Mouse (Mus musculus) neutrophil, adult 5-6 weeks (primary cell): ENCODE results near the gene Lpin2. TPM values are rescaled to one million over a fixed set of nuclear protein-coding genes. Genes with fewer than 3 reads are reported as not detected.
A peak's percentile ranks its signal among the peaks of the same experiment; 100 is the strongest.

Source experiments
- ATAC-seq: fragments of 151-379, 151-347 bp; 2 replicates; pipeline ENCODE4 v1.8.0; 2017; ENCODE audit warnings: mild to moderate bottlenecking, moderate TSS enrichment; ENCODE audit not compliant: insufficient number of reproducible peaks, poor library complexity, low FRiP score, severe bottlenecking; ENCODE audit errors: extremely low read depth
- total RNA-seq: library from RNA; stranded (forward); fragments of 200-1000 nt; gene quantifications from 2 replicates; pipeline ENCODE4 v1.2.3, GENCODE M21; 2017

Gene Lpin2
- total RNA-seq, 1 experiment from 2014 or later, result 135 TPM

- no peak for ATAC-seq
Observed at GRCm38 (mm10) chr17:71168205-71168815, 14.1 kb upstream of the Lpin2 start.

DNA sequence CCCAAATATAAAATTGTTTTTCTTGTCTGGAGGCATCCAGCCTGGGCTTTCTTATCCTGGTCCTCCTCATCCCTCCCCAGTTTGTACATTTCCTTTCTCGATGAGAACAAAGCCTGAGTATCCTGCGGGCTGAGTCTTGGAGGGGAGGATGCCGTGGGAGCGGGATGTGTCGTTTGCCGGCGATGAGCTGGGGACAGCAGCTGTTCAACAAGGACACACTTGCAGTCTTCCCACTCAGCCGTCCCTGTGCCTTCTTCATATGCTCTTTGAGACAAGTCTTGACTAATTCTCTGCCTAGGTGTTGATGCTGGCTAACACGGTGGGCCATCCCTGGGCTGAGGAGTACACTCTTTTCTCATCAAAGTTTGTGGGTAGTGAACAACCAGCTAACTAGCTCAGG lies 13.5 kb upstream of the Lpin2 start:
- ATAC-seq, result no peak

DNA sequence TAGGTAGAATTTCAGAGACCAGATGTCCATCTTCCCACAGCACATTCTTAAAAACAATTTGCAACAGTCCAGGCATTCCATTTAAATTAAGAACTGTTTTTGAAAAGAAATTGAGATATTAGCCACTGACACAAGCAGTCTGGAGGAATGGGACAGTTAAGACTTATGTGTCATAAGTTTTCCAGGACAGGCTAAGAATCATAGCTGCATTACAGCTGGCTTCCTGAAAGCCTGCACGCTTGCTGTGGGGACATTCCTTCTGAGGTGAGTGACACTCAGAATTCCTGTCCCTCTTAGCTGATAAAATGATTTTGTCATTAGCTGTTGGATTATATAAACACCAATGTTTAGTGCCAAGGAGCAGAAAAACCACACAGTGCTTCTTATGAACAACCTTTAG lies 12.7 kb upstream of the Lpin2 start:
- no peak for ATAC-seq

DNA sequence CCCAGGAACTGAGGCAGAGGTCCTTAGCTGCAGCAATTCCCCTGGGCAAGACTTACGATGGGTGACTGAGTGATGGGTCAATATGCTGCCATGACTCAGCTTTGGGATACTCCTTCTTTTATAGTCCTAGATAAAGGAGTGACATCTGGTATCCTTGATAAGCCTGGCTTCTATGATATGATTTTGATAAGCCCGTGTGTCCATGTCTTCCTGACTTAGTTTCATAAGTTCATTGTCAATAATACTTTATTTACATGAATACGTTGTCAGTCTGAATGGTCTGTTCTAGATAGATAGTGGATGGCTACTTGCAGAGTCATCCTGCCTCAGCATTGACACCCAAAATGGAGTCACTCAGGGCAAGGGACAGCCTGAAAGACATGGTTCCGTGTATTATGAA lies 11.2 kb upstream of the Lpin2 start:
- no peak for ATAC-seq

DNA sequence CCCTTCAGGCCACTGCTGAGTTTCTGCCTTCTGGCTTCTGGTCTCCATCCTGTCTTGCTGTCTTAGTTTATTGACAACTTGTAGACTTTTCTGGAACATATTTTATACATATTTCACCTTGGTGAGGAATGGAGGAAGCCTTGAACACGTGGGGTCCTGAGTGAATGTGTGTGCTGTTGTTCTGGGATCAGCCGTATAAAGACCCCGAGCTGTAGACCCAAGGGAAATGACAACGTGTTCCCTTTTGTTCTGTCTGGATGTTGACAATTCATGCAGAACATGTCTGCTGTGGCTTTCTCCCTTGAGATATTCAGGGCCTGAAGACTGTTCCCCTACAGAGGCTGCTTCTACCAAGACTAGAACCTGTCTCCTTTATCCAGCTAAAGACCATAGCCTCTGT lies 5.0 kb upstream of the Lpin2 start:
- ATAC-seq, result no peak

DNA sequence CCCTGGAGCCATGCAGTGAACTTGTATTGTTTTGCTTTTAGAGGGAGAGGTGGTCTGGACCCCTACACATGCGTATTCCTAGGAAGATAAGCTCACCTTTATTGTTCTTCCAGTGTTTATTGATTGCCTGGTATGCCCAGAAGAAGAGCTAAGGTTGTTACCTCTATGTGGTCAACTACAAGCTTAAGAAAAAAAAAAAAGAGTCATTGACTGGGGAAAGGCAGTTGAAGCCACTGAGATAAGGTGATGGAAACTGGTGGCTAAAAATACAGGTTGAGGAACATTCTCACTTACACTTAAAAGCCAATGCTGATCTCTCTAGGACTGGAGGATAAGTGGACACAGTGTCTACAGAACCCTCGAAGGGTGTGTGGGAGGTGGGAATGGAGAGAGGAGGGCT lies 4.4 kb upstream of the Lpin2 start:
- no peak for ATAC-seq

DNA sequence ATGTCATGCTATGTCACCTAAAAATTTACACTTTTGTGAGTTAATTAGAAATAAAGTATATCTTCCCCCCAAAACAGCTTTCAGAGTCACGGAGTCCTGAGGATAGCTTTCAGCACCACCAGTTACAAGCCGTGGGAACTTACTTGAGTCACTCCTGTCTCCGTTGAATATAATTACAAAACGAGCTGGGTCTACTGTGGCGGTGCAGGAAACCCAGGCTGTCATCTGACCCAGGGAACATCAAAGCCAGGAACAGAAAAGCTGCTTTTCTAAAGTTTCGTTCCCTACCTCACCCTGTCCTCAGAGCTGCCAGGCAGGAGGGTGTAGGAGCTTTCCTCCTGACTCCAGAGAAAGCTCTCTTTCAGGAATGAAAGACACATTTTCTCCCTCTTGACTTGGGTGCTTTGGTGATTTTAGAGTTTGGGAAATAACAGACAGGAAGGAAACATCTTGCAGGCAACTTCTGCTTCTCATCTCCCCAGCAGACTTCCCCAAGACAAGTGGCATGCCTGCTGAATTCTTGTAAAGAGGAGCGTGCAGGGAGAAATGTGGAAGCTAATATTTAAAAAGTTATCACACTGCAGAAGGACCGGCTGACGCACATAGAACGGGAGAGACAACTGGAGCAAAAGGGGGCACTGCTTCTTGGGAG lies 3.7 kb upstream of the Lpin2 start:
- ATAC-seq, result no peak; the same call in 1 of the 2 replicates

- ATAC-seq, result no peak
Observed at GRCm38 (mm10) chr17:71179551-71180309, 2.6 kb upstream of the Lpin2 start.

DNA sequence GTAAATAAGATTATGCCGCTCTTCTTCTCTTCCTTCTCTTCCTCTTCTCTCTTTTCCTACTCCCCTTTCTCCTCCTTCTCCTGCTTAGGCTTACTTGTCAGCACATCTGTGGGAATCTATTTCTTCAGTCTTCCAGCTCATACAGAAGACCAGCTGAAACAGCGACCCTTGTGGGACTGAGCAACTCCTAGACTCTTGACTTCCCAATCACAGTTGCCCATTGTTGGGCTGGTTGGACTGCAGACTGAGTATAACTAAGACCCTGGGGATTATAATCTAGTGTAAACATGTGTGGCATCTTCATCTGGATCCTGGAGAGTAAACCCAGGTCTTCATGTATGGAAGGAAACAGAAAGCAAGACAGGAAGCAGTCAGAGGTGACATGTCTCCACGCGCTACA lies 1.8 kb upstream of the Lpin2 start:
- no peak for ATAC-seq

GRCm38 (mm10) chr17:71182871-71183656 lies 704 bp downstream of the Lpin2 start:
- ATAC-seq, result peak; percentile 52

DNA sequence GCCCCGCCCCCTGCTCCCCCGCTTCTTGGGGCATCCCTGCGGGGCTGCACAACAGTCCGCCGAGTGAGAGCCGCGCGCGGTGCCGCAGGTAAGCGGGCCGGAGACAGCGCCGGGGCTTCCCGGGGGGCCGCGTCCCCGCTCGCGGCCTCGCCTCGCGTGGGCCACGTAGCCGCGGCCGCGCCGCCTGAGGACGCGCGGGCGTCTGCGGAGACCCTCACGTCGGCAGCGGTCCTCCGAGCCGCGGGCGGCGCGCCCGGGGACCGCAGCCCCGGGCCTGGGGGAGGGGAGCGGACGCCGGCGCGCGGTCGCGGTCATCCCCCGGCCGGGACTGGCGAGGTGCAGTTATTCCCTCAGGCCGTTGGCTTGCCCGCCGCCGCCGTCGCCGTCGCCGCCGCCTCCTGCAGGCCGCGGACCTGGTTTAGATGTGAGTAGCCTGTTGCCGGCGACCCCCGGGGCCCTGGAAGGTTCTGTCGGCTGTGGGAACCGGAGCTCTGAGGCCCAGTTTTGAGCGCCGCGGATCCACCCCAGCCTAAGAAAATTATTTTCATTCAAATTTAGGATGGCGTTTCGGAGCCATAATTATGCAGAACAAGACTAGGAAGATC lies 1.4 kb downstream of the Lpin2 start:
- ATAC-seq, result no peak

DNA sequence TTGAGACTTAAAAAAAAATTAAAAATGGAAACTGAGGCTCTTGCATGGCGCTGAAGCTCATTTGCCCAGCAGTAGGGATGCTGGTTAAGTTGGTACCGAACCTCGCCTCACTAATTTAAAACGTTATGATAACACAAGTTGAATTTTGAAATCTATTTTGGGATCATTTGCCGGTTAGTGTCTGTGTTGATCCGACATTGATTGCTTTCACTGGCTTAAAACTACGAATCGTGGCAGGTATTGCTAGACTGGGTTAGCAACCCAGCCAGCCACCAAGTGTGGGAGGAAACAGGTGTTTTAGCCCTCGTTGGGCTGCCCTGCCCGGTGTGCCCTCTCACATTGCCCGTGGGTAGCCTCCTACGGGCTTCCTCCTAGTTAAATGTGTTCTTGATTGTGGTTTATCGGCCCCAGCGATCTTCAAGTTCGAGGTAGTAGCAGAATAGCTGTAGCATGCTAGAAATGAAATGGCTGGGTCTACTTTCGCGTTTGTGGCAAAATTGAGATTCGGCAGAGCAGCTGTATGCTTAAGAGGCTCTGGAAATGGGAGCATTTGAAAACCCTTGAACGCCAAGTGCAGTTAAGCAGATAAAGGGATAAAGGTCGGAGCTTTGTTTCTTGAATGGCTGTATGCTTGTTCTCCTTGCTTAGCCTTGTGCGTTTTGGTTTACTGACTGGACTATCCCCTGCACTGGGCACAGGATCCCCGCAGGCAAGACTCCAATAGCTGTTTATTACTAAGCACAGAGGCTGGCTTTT lies 2.2 kb downstream of the Lpin2 start:
- ATAC-seq, result peak; percentile 42; the same call in 1 of the 2 replicates

DNA sequence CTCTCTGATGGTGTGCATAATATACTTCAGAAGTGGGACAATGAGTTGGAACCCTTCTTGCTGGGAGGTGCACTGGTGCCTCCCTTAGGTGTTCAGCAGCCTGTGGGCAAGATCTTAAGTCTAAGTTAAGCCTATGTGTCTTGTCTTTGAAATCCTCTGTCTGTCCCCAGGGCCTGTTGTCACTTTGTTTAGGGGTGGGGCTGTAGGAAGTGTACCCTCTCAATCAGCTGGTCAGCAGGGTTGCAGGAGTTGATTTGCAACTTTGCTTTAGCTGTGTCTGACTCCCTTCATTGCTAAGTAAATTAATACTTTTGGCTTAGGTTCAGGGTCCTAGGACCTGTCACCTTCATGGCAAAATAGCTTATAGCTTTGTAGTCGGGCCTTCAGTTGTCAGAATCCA lies 3.0 kb downstream of the Lpin2 start:
- ATAC-seq, result no peak

DNA sequence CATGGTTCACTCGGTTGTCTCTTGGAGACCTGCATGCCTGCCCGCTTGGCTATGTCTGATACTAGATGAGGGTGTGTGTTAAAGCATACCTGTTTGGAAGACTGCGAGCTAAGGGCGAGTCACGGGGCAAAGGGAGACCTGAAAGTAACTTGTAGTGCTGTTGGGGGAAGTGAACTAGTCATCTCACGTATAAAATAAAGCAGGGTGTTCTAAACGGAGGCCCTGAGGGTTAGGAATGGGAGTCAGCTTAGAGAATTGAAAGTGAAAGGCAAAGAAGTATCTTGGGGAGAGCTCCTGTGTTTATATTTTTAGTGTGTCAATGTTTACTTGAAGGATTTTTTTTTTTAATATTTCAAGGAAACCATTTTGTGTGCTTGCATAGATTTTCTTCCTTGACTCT lies 8.2 kb downstream of the Lpin2 start:
- ATAC-seq, result peak; percentile 31; the same call in 1 of the 2 replicates

GRCm38 (mm10) chr17:71191063-71191462 lies 8.7 kb downstream of the Lpin2 start:
- no peak for ATAC-seq

DNA sequence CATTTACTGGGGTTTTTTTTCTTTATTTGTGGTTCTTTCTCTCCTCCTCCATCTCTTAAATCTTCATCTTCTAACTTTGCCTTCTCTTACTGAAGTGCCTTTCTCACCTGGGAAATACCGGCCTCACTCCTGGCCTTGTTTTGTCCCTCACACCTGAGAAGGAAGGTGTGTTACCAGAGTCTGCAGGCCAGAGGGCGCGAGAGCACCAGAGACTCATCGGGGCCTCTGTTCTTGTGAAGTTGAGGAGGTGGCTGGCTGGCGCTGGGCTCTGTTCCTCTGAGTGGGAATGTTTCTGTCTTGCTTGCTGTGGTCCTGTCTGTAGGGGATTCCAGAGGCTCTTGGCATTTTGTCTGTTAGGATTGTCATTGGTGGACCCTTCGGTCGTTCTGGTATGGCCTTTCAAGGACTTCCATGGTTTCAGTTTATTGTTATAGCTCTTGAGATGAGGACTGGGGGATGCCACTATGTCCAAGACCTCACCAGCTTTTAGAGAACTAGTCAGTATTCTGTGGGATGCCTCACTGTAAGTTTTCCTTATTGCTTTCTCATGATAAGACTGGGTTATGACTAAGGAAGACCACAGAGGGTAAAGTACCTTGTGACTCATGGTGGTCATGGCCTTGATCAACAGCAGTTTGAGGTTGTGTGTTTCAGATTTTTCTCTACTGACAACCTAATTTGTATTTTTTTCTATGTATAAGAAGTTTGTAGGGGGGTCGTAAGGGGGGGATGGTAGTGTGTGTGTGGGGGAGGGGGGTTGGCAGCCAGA lies 9.5 kb downstream of the Lpin2 start:
- no peak for ATAC-seq

DNA sequence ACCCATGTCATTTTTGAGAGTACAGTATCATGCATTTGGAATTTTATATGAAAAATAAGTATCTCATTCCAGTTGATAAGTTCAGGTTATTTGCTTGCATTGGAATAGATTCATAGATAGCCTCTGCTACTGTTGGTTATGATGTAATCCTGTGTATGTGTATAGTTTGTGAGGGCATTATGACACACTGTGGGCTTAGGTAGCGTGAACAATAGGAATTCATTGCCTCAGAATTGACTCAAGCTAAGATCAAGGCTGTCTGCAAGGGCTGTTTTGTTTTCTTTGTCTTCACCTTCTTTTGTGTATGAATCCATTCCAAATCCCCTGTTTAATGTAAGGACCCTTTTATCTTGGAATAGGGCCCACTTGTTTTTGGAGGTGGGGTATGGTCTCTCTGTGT lies 10.7 kb downstream of the Lpin2 start:
- ATAC-seq, result no peak

DNA sequence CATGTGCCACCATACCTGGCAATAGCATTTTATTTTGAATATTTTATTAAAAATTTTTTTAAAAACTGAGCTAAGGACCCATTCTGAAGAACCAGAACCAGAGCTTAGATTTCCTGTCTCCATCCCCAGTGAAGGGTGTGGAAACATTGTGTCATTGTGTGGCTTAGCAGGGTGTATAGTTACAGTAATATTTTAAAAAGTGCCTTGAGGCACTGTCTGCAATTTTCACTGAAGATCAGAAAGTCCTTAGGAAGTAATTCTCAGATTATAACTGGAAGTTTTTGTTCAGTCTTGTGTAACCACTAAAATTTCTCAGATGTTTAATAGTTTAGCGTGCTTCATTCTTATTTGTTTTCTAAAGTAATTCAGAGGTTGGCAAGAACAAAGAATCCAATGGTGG lies 11.1 kb downstream of the Lpin2 start:
- ATAC-seq, result no peak
